Mouse (Mus musculus) neural tube, embryonic 13.5 days (tissue): ENCODE results near the gene Tbxa2r. TPM values are rescaled to one million over a fixed set of nuclear protein-coding genes. Genes with fewer than 3 reads are reported as not detected.

Source experiments
- ATAC-seq: fragments of 200-750 bp; cut with Nextera tagmentation; 2 replicates; pipeline ENCODE4 v1.8.0; 2017; ENCODE audit warnings: low read depth, mild to moderate bottlenecking, moderate TSS enrichment, moderate library complexity
- H3K27ac ChIP-seq: fragments of 300-500 bp; sonication (generic); replicated peaks from 2 replicates; pipeline ENCODE4 v1.5.1; 2015; ENCODE audit warnings: moderate library complexity, mild to moderate bottlenecking, inconsistent platforms
- H3K27me3 ChIP-seq: fragments of 300-500 bp; sonication (generic); 2 replicates; pipeline ENCODE4 v1.6.1; 2015; ENCODE audit warnings: mild to moderate bottlenecking, inconsistent platforms
- H3K36me3 ChIP-seq: fragments of 300-500 bp; sonication (generic); 2 replicates; pipeline ENCODE4 v1.6.1; 2015; ENCODE audit warnings: mild to moderate bottlenecking, inconsistent platforms
- H3K4me1 ChIP-seq: fragments of 300-500 bp; sonication (generic); replicated peaks from 2 replicates; pipeline ENCODE4 v1.6.1; 2015; ENCODE audit warnings: inconsistent platforms
- H3K4me2 ChIP-seq: fragments of 300-500 bp; sonication (generic); 2 replicates; pipeline ENCODE4 v1.6.1; 2015; ENCODE audit warnings: inconsistent platforms, mild to moderate bottlenecking, moderate library complexity
- H3K4me3 ChIP-seq: fragments of 300-500 bp; sonication (generic); 2 replicates; pipeline ENCODE4 v1.5.1; 2015; ENCODE audit warnings: mild to moderate bottlenecking, inconsistent platforms
- H3K9ac ChIP-seq: fragments of 300-500 bp; sonication (generic); 2 replicates; pipeline ENCODE4 v1.6.1; 2015; ENCODE audit warnings: moderate library complexity, mild to moderate bottlenecking, inconsistent platforms
- H3K9me3 ChIP-seq: fragments of 300-500 bp; sonication (generic); 2 replicates; pipeline ENCODE4 v1.6.1; 2016; ENCODE audit warnings: inconsistent platforms
- WGBS: fragments of 180-500 bp; shearing (Covaris S2); methylation state at CpG from one replicate; pipeline ENCODE4 v1.1.7; 2015; 5-methylcytosine and 5-hydroxymethylcytosine counted together
- polyA plus RNA-seq: library from polyadenylated mRNA; unstranded; fragments of >200 nt; fragmentation: Nextera tagmentation; extraction: Ambion mirVana; gene quantifications from 2 replicates; pipeline ENCODE4 v1.2.1, GENCODE M21; 2015

Tbxa2r gene
- polyA plus RNA-seq, 1 experiment from 2014 or later: 4.5 TPM

DNA sequence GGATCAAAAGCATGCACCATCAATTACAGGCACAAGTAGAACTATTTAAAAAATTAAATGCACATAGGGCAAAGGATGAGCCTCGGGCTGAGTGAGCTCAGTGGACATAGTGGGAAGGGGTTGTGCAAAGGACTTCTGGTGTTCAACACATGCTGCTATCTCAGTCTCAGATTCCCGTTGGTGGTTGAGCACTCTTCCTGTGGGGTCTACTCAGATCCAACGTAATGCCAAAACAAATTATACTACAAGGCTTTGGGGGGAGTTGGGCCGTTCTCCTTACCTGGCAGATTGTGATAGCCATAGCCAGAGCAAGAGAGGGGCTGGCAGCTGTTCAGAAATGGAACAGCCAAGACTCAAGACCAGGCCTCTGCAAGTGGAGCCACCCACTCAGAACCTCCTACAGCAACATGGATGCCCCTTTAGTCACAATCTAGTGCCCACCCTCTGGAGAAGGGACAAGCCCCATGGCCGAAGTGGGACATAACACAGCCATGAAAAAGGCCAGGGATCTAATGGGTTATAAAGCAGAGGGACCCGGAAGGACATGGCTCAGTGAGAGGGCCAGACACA, 51.4 kb downstream of the Tbxa2r start:
- Histone ChIP-seq H3K36me3 (peaks cover 7% of the 10 kb centered on the region; the same call in 1 of the 2 replicates), H3K4me3 (no peak overlapping the region), H3K4me2 (no peak overlapping the region), H3K4me1 (peaks cover 31% of the 10 kb centered on the region), H3K27me3 (no peaks in the 10 kb centered on the region), H3K9me3 (no peaks in the 10 kb centered on the region), H3K27ac (no peak overlapping the region), H3K9ac (no peak overlapping the region)
- 90% methylated on average over 6 of the region's 6 CpGs for WGBS
- no peak for ATAC-seq

DNA sequence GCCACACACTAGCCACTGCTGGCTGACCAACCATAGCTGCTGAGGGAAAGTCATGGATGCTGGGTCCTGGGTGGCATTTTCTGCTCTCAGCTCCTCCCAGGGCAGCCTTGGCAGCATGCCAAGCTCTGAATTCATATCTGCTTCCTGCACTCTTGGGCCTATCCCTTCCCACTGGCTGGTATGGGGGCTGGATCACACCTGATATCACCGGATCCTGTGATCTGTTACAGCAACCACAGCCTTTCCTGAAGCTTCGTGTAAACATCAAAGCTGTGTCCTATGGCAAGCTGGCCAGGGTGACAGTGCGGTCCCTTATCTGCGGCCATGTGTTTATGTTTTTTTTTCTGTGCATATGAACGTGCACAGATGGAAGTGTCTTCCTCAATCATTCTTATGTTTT, 53.5 kb downstream of the Tbxa2r start:
- H3K9me3 ChIP-seq: no peaks in the 10 kb centered on the region
- 87% methylated on average over 5 of the region's 5 CpGs for WGBS

DNA sequence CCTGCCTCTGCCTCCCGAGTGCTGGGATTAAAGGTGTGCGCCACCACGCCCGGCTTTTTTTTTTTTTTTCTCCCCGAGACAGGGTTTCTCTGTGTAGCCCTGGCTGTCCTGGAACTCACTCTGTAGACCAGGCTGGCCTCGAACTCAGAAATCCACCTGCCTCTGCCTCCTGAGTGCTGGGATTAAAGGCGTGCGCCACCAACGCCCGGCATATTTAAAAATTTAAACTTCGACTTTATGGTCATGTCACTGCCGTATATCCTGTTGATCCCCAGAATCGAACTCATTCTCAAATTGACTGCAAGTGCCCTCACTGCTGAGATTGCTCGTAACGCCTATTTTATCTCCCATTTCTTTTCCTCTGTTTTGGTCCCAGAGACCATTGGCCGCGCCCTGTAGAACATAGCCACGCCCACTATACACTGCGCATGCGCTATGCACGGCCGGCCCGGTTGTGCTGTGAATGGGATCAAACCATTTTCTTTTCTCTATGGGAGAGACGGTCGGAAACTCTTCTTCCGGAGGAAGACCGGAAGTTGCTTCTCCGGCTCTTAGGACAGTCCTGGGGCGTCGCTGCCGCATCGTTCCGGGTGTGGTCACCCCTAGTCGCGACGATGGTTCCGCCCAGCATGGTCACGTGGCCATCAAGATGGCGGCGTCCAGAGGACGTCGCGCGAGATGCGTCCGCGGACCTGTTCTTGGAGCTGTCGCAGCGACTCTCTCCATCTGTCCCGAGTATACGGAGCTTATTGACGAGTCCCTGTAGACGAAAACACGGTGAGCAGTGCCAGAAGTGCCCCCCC, 55.5 kb downstream of the Tbxa2r start, which contains the start of the genes Dohh and Gm48551:
Gene Dohh, plus strand, starts transcription at position 627 of the 803 bp plus-strand sequence.
Gene Gm48551, plus strand, starts transcription at position 665 of the 803 bp plus-strand sequence.
- peak; percentile 95 for ATAC-seq
- H3K4me3 ChIP-seq: peak within 1 kb of the TSS; percentile 85
- peaks cover 18% of the 10 kb centered on the region for H3K4me1 ChIP-seq
- no peaks in the 10 kb centered on the region for H3K9me3 ChIP-seq
- peak within 1 kb of the TSS; percentile 91 for H3K4me2 ChIP-seq
- 10% methylated on average over 54 of the region's 54 CpGs for WGBS
- H3K36me3 ChIP-seq: peaks cover 33% of the 10 kb centered on the region
- peak within 1 kb of the TSS; percentile 83 for H3K9ac ChIP-seq
- peak within 1 kb of the TSS; percentile 87 for H3K27ac ChIP-seq
- no peaks in the 10 kb centered on the region for H3K27me3 ChIP-seq

More for the DNA sequence above, 53.5 kb downstream of the Tbxa2r start:
- no peak overlapping the region for H3K4me3 ChIP-seq
- no peak for ATAC-seq
- no peak overlapping the region for H3K4me2 ChIP-seq
- 0 out of 2 replicates have a peak overlapping the region, but pooled peaks have one; percentile 32 for H3K9ac ChIP-seq
- H3K36me3 ChIP-seq: peaks cover 14% of the 10 kb centered on the region
- H3K27ac ChIP-seq: peak overlapping the region; percentile 28; the same call in 1 of the 2 replicates
- no peaks in the 10 kb centered on the region for H3K27me3 ChIP-seq
- H3K4me1 ChIP-seq: peaks cover 27% of the 10 kb centered on the region

DNA sequence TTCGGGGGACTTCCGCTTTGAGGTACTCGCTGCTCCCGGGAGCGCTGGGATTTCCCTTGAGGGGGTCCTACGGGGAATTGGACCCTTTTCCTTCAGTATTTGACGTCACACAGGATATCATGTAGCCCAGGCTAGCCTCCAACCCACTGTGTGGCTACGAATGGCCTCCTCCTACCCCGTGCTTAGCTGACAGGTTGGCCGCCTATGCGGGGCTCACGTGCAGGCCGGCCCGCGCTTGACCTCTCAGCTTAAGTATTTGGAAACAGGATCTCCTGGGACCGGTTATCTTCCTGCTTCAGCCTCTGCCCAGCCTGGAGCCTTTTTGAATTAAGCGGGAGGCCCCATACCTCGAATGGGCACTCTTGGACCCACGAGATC, 56.1 kb downstream of the Tbxa2r start:
- Histone ChIP-seq H3K9me3 (no peaks in the 10 kb centered on the region), H3K36me3 (peaks cover 33% of the 10 kb centered on the region), H3K27ac (peak overlapping the region; percentile 87), H3K4me2 (peak overlapping the region; percentile 91), H3K9ac (peak overlapping the region; percentile 83), H3K4me1 (peaks cover 18% of the 10 kb centered on the region), H3K4me3 (peak overlapping the region; percentile 85), H3K27me3 (no peaks in the 10 kb centered on the region)
- under 1% methylated on average over 19 of the region's 19 CpGs for WGBS
- ATAC-seq: peak; percentile 24

Other genes starting within 250 kb of the Tbxa2r start
- gene Creb3l3, start 229.9 kb upstream of the Tbxa2r start, polyA plus RNA-seq: 0.27 and 0.90 TPM in 2 replicates
- 217 and 244 TPM in 2 replicates for gene Map2k2, start 222.8 kb upstream of the Tbxa2r start, polyA plus RNA-seq
- gene Zbtb7a, start 193.5 kb upstream of the Tbxa2r start, polyA plus RNA-seq: 12.2 and 14.9 TPM in 2 replicates
- 60.0 and 77.5 TPM in 2 replicates for gene Pias4, start 160.8 kb upstream of the Tbxa2r start, polyA plus RNA-seq
- 532 and 537 TPM in 2 replicates for gene Eef2, start 152.1 kb upstream of the Tbxa2r start, polyA plus RNA-seq
- 79.1 and 80.9 TPM in 2 replicates for gene Dapk3, start 145.7 kb upstream of the Tbxa2r start, polyA plus RNA-seq
- not detected in 2 replicates for gene 4930442H23Rik, start 144.9 kb upstream of the Tbxa2r start, polyA plus RNA-seq
- gene Nmrk2, start 126.7 kb upstream of the Tbxa2r start, polyA plus RNA-seq: not detected in 2 replicates
- 58.1 and 62.3 TPM in 2 replicates for gene Atcay, start 97.9 kb upstream of the Tbxa2r start, polyA plus RNA-seq
- gene Zfr2, start 95.6 kb upstream of the Tbxa2r start, polyA plus RNA-seq: 21.7 and 21.8 TPM in 2 replicates
- 10.5 and 13.0 TPM in 2 replicates for gene Matk, start 75.8 kb upstream of the Tbxa2r start, polyA plus RNA-seq
- gene Mrpl54, start 61.8 kb upstream of the Tbxa2r start, polyA plus RNA-seq: 145 and 150 TPM in 2 replicates
- 33.7 and 36.1 TPM in 2 replicates for gene Apba3, start 61.8 kb upstream of the Tbxa2r start, polyA plus RNA-seq
- gene Tjp3, start 37.1 kb upstream of the Tbxa2r start, polyA plus RNA-seq: 2.3 and 3.3 TPM in 2 replicates
- 99.3 and 102 TPM in 2 replicates for gene Pip5k1c, start 35.8 kb upstream of the Tbxa2r start, polyA plus RNA-seq
- gene Cactin, start 7.6 kb upstream of the Tbxa2r start, polyA plus RNA-seq: 32.5 and 42.5 TPM in 2 replicates
- gene Gipc3, start 14.5 kb downstream of the Tbxa2r start, polyA plus RNA-seq: not detected in 2 replicates
- gene Hmg20b, start 21.7 kb downstream of the Tbxa2r start, polyA plus RNA-seq: 46.5 and 51.5 TPM in 2 replicates
- 16.5 and 17.8 TPM in 2 replicates for gene Mfsd12, start 28.8 kb downstream of the Tbxa2r start, polyA plus RNA-seq
- gene 4930404N11Rik, start 37.1 kb downstream of the Tbxa2r start, polyA plus RNA-seq: 0.68 and 0.87 TPM in 2 replicates
- 105 and 112 TPM in 2 replicates for gene Fzr1, start 49.8 kb downstream of the Tbxa2r start, polyA plus RNA-seq
- gene Dohh, start 55.7 kb downstream of the Tbxa2r start, polyA plus RNA-seq: 72.2 and 75.2 TPM in 2 replicates
- gene Gm48551, start 55.7 kb downstream of the Tbxa2r start, polyA plus RNA-seq: 5.2 and 8.2 TPM in 2 replicates
- gene Gm48552, start 60.3 kb downstream of the Tbxa2r start, polyA plus RNA-seq: 1.3 and 2.5 TPM in 2 replicates
- 1.8 and 3.1 TPM in 2 replicates for gene Smim24, start 64.3 kb downstream of the Tbxa2r start, polyA plus RNA-seq
- 27.1 and 27.9 TPM in 2 replicates for gene Nfic, start 126.9 kb downstream of the Tbxa2r start, polyA plus RNA-seq
- 52.7 and 56.1 TPM in 2 replicates for gene Celf5, start 154.0 kb downstream of the Tbxa2r start, polyA plus RNA-seq
- 68.7 and 68.8 TPM in 2 replicates for gene Ncln, start 167.7 kb downstream of the Tbxa2r start, polyA plus RNA-seq
- 0.36 and 0.64 TPM in 2 replicates for gene S1pr4, start 171.4 kb downstream of the Tbxa2r start, polyA plus RNA-seq
- gene Gna15, start 195.5 kb downstream of the Tbxa2r start, polyA plus RNA-seq: 1.3 and 1.9 TPM in 2 replicates
- gene Gna11, start 216.5 kb downstream of the Tbxa2r start, polyA plus RNA-seq: 78.8 and 81.6 TPM in 2 replicates
- 572 and 635 TPM in 2 replicates for gene Aes, start 230.8 kb downstream of the Tbxa2r start, polyA plus RNA-seq
- 31.1 and 32.9 TPM in 2 replicates for gene Tle2, start 245.8 kb downstream of the Tbxa2r start, polyA plus RNA-seq